Mouse (Mus musculus): ENCODE measurements around the gene Pank3. TPM values are rescaled to one million over a fixed set of nuclear protein-coding genes. Genes with fewer than 3 reads are reported as not detected.
A peak's percentile ranks its signal among the peaks of the same experiment; 100 is the strongest.

Pank3 gene
- total and polyA plus RNA-seq, 3 experiments = 18.2 to 40.2 (median 22.5) TPM

DNA sequence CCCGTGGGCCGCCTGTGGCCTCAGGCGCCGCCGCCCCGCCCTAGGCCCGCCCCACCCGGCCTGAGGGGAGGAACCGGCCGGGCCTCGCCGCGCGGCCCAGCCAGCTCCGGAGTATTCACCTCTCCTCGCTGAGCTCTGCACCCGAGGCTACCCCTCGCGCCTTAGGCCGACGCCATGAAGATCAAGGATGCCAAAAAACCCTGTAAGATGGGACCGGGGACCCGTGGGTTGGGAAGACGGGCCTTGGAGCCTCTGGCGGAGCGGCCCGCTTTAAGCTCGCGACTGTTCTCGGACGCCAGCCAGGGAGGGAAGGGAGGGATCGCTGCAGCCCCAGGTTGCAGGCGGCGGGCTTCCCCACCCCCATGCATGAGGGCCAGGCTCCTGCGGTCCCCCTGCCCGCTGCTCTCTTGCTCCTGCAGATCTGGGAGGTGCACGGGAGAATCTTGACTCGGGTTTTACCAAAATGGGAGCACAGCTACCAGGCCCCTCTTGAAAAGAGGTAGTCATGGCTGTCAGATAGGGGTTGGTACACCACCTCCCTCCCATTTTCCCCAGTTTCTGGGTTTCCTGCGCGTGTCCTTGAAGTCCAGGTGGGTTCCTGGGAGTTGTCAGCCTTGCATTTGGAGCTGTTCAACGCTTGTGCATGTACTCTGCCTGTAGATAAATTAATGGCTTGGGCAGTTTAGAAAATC lies 608 bp downstream of the Pank3 start (continued):
- TF ChIP-seq BHLHE40 (IDR thresholded peaks at IDR 0.05; ENCODE audit: low read depth, low read length) (no peak), MYC (IDR thresholded peaks at IDR 0.05; ENCODE audit: low read depth, low read length) (no peak; the same call in 1 of the 2 replicates), KAT2A (IDR thresholded peaks at IDR 0.05; ENCODE audit: insufficient replicate concordance, low read length) (no peak), ZC3H11A (IDR thresholded peaks at IDR 0.05; ENCODE audit: low read depth, low read length) (no peak), MAX (IDR thresholded peaks at IDR 0.05; ENCODE audit: low read length) (0 out of 2 replicates have a peak, but pooled peaks have one; percentile 52), NRF1 (IDR thresholded peaks at IDR 0.05; ENCODE audit: low read depth, low read length) (no peak), USF1 (IDR thresholded peaks at IDR 0.05; ENCODE audit: low read depth, low read length) (no peak), ELF1 (IDR thresholded peaks at IDR 0.05; ENCODE audit: low read depth, low read length) (no peak), JUN (IDR thresholded peaks at IDR 0.05; ENCODE audit: insufficient read depth, low read depth, low read length) (no peak), ZNF384 (IDR thresholded peaks at IDR 0.05; ENCODE audit: low read depth, low read length) (no peak)

DNA sequence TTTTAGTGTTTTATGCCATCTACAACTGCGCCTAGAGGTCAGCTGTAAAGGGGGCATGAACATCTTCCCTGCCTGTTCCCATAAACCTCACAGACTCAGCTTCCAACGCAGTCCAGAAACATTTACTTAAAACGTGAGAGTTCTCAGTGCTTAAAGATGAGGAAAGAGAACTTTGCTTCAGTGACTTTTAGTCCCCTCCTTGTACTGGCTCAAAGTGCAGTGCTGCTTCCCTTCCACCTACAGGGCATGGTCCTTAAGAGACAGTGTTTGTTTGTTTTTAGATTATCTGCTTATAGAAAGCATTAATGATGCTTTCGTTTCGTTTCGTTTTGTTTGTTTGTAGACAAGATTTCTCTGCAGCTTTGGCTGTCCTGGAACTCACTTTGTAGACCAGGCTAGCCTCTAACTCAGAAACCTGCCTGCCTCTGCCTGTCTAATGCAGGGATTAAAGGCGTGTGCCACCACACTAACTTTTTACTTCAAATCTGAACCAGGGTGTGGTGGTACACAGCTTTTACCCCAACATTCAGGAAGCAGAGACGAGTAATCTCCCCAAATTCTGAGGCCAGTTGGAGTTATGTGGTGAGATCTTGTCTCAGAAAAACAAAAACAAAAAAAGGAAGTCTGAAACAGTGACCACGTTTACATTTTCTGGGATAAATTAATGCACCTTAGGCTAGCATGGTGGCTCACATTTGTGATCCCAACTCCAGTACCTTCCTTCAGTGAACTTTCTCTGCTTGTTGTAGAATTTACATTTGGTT lies 1.6 kb downstream of the Pank3 start:
- in situ Hi-C loops (cut with MboI; ENCODE audit: low pct_ligation_motif_present, low pct_unique_long_range_greater_than_20kb, low sequenced_read_pairs) (no loop called here), dilution Hi-C loops (cut with MboI; ENCODE audit: extremely low pct_ligation_motif_present, extremely low pct_unique_long_range_greater_than_20kb, low sequenced_read_pairs) (no loop called here)
- peak overlapping the region; percentile 93 for H3K9ac ChIP-seq (ENCODE audit: insufficient read depth, low read depth)
- peaks cover 0 to 17% of the 10 kb centered on the region in 2 experiments for H3K36me3 ChIP-seq (replicated peaks in 1 of 2; ENCODE audit: control insufficient read depth in 1 of 2, insufficient read depth in 1 of 2, low read length in 1 of 2)
- no peak for DNase-seq (ENCODE audit: extremely low read depth)
- no peak for TF ChIP-seq ZKSCAN1 (IDR thresholded peaks at IDR 0.05; ENCODE audit: borderline replicate concordance, low read depth, low read length)
- 0 out of 2 replicates have a peak, but pooled peaks have one; percentile 13 for TF ChIP-seq BHLHE40 (IDR thresholded peaks at IDR 0.05; ENCODE audit: low read depth, low read length)
- peak overlapping the region; percentile 100 for H3K4me2 ChIP-seq (ENCODE audit: insufficient read depth, low read depth, poor library complexity, severe bottlenecking)
- H3K79me2 ChIP-seq (replicated peaks; ENCODE audit: control insufficient read depth, extremely low read depth, insufficient read depth, poor library complexity, severe bottlenecking) = peaks cover 57% of the 10 kb centered on the region
- peaks cover 3 to 60% of the 10 kb centered on the region in 2 experiments; a peak in 3 of 4 replicates for H3K4me1 ChIP-seq (ENCODE audit: control insufficient read depth in 1 of 2, insufficient read depth in 2 of 2)
- H3K4me3 ChIP-seq (replicated peaks in 1 of 3; ENCODE audit: low read depth in 2 of 3, low read length in 2 of 3, poor library complexity in 1 of 3) = peak overlapping the region; percentile 68 to 100 (median 90)
- H3K9me3 ChIP-seq (replicated peaks; ENCODE audit: low read length) = no peaks in the 10 kb centered on the region
- H3K27ac ChIP-seq (ENCODE audit: insufficient read depth, low read depth) = no peak overlapping the region
- peaks cover 7% of the 10 kb centered on the region for H3K27me3 ChIP-seq (replicated peaks)

DNA sequence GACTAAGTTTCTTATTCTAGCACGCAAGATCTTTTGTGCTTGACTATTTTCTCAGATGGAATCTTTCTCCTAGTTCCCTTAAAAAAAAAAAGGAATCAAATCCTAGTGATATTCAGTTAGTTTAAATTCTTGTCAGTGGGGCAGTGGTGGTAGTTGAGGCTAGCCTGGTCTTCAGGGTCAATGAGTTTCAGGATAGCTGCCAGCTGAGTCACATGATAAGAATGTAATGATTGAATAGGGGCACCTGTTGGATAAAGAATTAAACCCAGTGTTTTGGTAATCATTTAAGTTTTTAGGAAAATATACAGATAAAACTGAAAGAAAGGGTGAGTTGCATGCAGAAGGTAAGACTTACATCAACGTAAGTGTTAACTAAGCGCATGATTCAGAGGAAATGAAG lies 6.3 kb downstream of the Pank3 start:
- H3K9me3 ChIP-seq (replicated peaks; ENCODE audit: low read length) = no peaks in the 10 kb centered on the region
- no peak overlapping the region for H3K4me2 ChIP-seq (ENCODE audit: insufficient read depth, low read depth, poor library complexity, severe bottlenecking)
- dilution Hi-C loops (cut with MboI; ENCODE audit: extremely low pct_ligation_motif_present, extremely low pct_unique_long_range_greater_than_20kb, low sequenced_read_pairs) = no loop called here
- no peak for DNase-seq (ENCODE audit: extremely low read depth)
- H3K36me3 ChIP-seq (replicated peaks in 1 of 2; ENCODE audit: control insufficient read depth in 1 of 2, insufficient read depth in 1 of 2, low read length in 1 of 2) = peaks cover 31 to 60% of the 10 kb centered on the region in 2 experiments
- H3K79me2 ChIP-seq (replicated peaks; ENCODE audit: control insufficient read depth, extremely low read depth, insufficient read depth, poor library complexity, severe bottlenecking) = peaks cover 71% of the 10 kb centered on the region
- no peak overlapping the region for H3K27ac ChIP-seq (ENCODE audit: insufficient read depth, low read depth)
- no peak overlapping the region for H3K4me3 ChIP-seq (replicated peaks in 1 of 3; ENCODE audit: low read depth in 2 of 3, low read length in 2 of 3, poor library complexity in 1 of 3)
- no peak overlapping the region for H3K9ac ChIP-seq (ENCODE audit: insufficient read depth, low read depth)
- TF ChIP-seq RCOR1 (conservative IDR thresholded peaks at IDR 0.05; ENCODE audit: low read depth, low read length) (no peak), ZKSCAN1 (IDR thresholded peaks at IDR 0.05; ENCODE audit: borderline replicate concordance, low read depth, low read length) (no peak)
- in situ Hi-C loops (cut with MboI; ENCODE audit: low pct_ligation_motif_present, low pct_unique_long_range_greater_than_20kb, low sequenced_read_pairs) = loop anchor here (5.0 kb wide), 1 partner anchor 57 kb away; the partner anchor contains the start of gene Rars
- peaks cover 7 to 54% of the 10 kb centered on the region in 2 experiments; a peak in 3 of 4 replicates for H3K4me1 ChIP-seq (ENCODE audit: control insufficient read depth in 1 of 2, insufficient read depth in 2 of 2)
- H3K27me3 ChIP-seq (replicated peaks) = no peaks in the 10 kb centered on the region
